Mouse (Mus musculus): ENCODE measurements around the gene Tmed10. TPM values are rescaled to one million over a fixed set of nuclear protein-coding genes. Genes with fewer than 3 reads are reported as not detected.

Tmed10 gene
- polyA plus RNA-seq, 1 experiment: 227 TPM

DNA sequence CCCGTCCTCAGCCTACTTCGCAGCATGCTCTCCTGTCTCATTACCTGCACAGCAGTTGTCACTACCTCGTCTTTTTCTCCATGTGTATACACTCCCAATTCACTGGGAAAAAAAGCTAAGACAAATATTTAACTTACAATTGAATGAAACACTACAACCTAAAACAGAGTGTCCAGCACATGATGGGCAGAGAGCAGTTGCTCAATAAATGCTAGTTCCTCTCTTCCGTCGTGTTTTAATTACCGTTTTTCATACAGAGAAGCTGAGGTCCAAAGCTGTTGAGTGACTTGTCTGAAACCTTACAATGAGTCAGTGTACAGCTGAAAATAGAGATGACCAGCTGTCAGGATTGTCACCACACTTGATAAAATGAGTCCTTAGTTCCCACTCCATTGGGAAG is 6.9 kb upstream of the Tmed10 start:
- TF ChIP-seq POLR2A (IDR thresholded peaks at IDR 0.05; ENCODE audit: borderline replicate concordance, extremely low read depth, low read depth, low read length): no peak
- no peak for TF ChIP-seq CTCF (IDR thresholded peaks at IDR 0.05; ENCODE audit: insufficient read depth, low read length)
- Histone ChIP-seq H3K4me3 (replicated peaks; ENCODE audit: extremely low read depth, low read depth, low read length) (no peak overlapping the region), H3K4me1 (ENCODE audit: control insufficient read depth, insufficient read depth, low read length) (peaks cover 4% of the 10 kb centered on the region; the same call in 1 of the 2 replicates)
- WGBS: 62% methylated on average over 6 of the region's 6 CpGs
- DNase-seq: no peak

DNA sequence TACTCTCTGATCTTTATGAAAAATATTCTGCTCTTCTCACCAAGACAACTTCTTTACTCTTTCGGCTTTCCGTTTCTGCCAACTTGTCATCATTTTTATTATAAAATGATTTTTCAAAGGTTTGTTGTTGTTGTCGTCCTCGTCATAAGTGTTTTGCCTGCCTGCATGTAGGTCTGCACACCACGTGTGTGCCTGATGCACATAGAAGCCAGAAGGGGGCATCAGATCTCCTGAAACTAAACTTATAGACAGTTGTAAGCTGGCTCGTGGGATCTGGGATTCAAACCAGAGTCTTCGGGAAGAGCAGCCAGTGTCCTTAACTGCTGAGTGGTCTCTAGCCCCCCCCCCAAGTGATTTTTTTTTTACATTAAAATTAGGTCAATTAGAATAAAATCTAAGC is 6.3 kb upstream of the Tmed10 start:
- Histone ChIP-seq H3K4me3 (replicated peaks; ENCODE audit: extremely low read depth, low read depth, low read length) (no peak overlapping the region), H3K4me1 (ENCODE audit: control insufficient read depth, insufficient read depth, low read length) (peaks cover 4% of the 10 kb centered on the region; the same call in 1 of the 2 replicates)
- no peak for TF ChIP-seq POLR2A (IDR thresholded peaks at IDR 0.05; ENCODE audit: borderline replicate concordance, extremely low read depth, low read depth, low read length)
- TF ChIP-seq CTCF (IDR thresholded peaks at IDR 0.05; ENCODE audit: insufficient read depth, low read length): peak; percentile 37; the same call in 1 of the 2 replicates
- 75% methylated on average over 7 of the region's 7 CpGs for WGBS
- no peak for DNase-seq

DNA sequence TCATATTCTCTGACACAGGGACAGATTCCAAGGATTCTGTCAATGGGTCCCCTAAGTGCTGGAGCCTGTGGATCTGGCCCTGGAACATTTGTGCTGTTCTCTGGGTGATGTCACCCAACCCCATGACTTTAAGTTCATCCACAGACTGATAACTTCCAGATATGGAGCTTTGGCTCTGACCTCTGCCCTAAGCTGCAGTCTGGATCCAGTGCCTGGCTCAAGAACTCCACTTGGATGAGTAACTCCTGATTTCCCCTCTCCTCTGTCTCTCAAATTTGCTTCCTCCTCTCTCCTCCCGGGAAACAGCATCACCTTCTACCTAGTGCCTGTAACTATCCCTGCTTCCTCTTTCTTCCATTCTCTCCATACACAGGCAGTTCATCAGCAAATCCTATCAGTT is 5.7 kb upstream of the Tmed10 start:
- H3K4me3 ChIP-seq (replicated peaks; ENCODE audit: extremely low read depth, low read depth, low read length): no peak overlapping the region
- WGBS: 50% methylated on average over 1 of the region's 1 CpGs
- TF ChIP-seq POLR2A (IDR thresholded peaks at IDR 0.05; ENCODE audit: borderline replicate concordance, extremely low read depth, low read depth, low read length) (no peak), CTCF (IDR thresholded peaks at IDR 0.05; ENCODE audit: insufficient read depth, low read length) (no peak)
- H3K4me1 ChIP-seq (ENCODE audit: control insufficient read depth, insufficient read depth, low read length): peaks cover 4% of the 10 kb centered on the region; the same call in 1 of the 2 replicates
- no peak for DNase-seq

DNA sequence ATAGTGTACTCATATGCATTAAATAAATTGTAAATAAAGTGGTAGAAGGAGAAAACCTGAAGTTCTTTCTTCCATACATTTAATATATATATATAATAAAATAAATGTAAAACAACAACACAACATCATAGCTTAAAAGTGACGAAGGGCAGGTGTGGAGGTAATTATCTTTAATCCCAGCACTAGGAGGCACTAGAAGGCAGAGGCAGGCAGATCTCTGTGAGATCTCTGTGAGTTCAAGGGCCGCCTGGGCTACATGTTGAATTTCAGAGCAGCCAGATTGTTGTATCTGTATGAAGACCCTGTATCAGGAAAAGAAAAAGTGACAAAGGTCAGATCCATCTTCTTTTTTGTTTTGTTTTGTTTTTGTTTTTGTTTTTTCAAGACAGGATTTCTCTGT is 3.6 kb upstream of the Tmed10 start:
- no peak for TF ChIP-seq POLR2A (IDR thresholded peaks at IDR 0.05; ENCODE audit: borderline replicate concordance, extremely low read depth, low read depth, low read length)
- TF ChIP-seq CTCF (IDR thresholded peaks at IDR 0.05; ENCODE audit: insufficient read depth, low read length): no peak
- H3K4me3 ChIP-seq (replicated peaks; ENCODE audit: extremely low read depth, low read depth, low read length): no peak overlapping the region
- no peak for DNase-seq
- WGBS: 89% methylated on average over 2 of the region's 2 CpGs
- no peaks in the 10 kb centered on the region for H3K4me1 ChIP-seq (ENCODE audit: control insufficient read depth, insufficient read depth, low read length)

DNA sequence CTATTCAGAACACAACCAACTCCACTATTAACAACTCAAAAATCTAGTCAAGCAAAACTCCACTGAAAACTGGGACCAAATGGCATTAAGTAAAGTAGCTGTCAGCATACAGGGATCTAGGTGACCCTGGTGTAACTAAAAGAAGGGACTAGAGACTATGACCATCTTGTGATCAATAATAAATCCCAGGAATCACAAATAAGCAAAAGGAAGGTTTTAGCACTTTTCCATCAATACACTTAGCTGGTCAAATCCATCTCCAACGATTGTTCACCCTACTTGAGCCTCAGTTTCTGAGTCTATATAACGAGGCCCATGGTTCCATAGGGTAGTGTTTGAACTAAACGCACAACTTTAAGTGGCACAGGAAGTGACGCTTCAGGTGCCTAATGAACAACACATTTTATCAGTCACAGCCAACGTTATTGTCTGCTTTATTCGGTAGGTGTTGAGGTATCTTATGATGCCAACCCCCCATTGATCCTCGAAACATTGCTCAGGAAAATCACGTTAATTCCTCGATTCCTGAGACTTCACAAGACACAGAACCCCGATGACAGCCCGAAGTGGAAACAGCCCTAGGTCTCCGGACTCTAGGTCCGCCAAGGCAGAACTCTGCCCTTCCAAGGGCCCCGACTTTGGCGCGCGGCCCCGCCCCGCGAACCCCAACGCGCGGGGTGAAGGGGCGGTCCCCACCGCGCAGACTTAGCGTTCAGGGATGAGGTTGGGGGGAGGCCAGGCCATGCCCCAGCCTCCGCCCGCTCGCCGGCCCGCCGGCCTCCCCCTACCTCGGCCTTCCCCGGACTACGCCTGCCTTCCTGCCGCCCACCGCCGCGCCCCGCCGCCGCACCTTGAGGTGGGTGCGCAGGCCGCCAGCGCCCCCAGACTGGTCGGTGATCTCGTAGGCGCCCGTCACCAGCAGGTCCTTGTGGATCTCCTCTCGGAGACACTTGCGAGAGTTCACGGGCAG is 771 bp downstream of the Tmed10 start:
- TF ChIP-seq POLR2A (IDR thresholded peaks at IDR 0.05; ENCODE audit: borderline replicate concordance, extremely low read depth, low read depth, low read length) (peak; percentile 41; the same call in 1 of the 2 replicates), CTCF (IDR thresholded peaks at IDR 0.05; ENCODE audit: insufficient read depth, low read length) (no peak)
- no peak for DNase-seq
- Histone ChIP-seq H3K4me3 (replicated peaks; ENCODE audit: extremely low read depth, low read depth, low read length) (peak overlapping the region; percentile 63), H3K4me1 (ENCODE audit: control insufficient read depth, insufficient read depth, low read length) (peaks cover 3% of the 10 kb centered on the region; the same call in 1 of the 2 replicates)
- 1% methylated on average over 50 of the region's 53 CpGs for WGBS

DNA sequence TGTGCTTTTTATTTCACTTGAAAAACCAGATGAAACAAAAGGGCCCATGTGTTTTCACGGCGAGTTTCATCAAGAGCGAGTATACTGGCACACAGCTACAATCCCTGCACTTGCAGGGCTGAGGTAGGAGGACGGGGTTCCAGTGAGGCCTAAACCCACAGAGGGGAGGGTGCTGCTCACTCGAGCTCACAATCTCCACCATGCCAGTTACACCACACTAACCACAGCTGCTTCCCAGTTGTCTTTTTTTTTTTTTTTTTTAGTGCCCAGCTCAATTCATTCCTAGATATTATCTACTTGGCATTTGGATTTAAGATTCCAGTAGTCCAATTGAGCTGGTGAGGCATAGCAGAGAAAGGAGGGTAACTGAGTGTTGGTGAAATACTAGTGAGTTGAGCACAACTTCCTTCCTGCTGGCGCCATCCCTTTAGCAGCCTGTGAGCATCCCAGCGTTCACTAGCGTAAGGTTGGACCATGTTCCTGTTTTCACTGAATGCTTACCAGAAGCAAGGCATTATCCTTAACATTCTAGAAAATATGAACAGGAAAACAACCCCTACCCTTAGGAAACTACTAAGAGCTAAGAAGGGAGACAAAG is 2.5 kb downstream of the Tmed10 start:
- 40% methylated on average over 8 of the region's 8 CpGs for WGBS
- H3K4me3 ChIP-seq (replicated peaks; ENCODE audit: extremely low read depth, low read depth, low read length): no peak overlapping the region
- no peak for TF ChIP-seq CTCF (IDR thresholded peaks at IDR 0.05; ENCODE audit: insufficient read depth, low read length)
- TF ChIP-seq POLR2A (IDR thresholded peaks at IDR 0.05; ENCODE audit: borderline replicate concordance, extremely low read depth, low read depth, low read length): no peak
- DNase-seq: no peak
- H3K4me1 ChIP-seq (ENCODE audit: control insufficient read depth, insufficient read depth, low read length): peaks cover 11% of the 10 kb centered on the region

GRCm38 (mm10) chr12:85368441-85369063 is 6.1 kb downstream of the Tmed10 start:
- WGBS: 33% methylated on average over 6 of the region's 6 CpGs
- H3K4me3 ChIP-seq (replicated peaks; ENCODE audit: extremely low read depth, low read depth, low read length): no peak overlapping the region
- no peak for TF ChIP-seq CTCF (IDR thresholded peaks at IDR 0.05; ENCODE audit: insufficient read depth, low read length)
- H3K4me1 ChIP-seq (ENCODE audit: control insufficient read depth, insufficient read depth, low read length): peaks cover 19% of the 10 kb centered on the region
- no peak for DNase-seq

DNA sequence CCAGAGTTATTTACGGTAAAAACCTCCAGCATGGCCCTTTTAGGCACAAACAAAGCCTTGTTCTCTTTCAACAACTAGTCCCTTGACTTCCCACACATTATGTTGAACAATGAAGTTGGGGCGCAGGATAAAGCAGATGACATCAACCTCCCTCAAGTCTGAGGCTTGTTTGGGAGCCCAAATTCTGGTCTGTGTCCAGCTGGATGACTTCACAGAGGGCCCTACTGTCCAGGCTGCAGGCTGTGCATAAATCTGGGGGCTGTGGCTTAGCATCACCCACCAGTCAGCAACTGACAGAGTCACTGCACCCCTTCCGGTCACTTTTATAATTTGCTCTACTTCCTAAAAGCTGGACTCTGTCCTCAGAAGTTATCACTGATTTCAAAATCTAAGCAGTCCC is 8.4 kb downstream of the Tmed10 start:
- Histone ChIP-seq H3K4me1 (ENCODE audit: control insufficient read depth, insufficient read depth, low read length) (peaks cover 18% of the 10 kb centered on the region), H3K4me3 (replicated peaks; ENCODE audit: extremely low read depth, low read depth, low read length) (no peak overlapping the region)
- DNase-seq: no peak
- 36% methylated on average over 3 of the region's 3 CpGs for WGBS
- TF ChIP-seq POLR2A (IDR thresholded peaks at IDR 0.05; ENCODE audit: borderline replicate concordance, extremely low read depth, low read depth, low read length) (no peak), CTCF (IDR thresholded peaks at IDR 0.05; ENCODE audit: insufficient read depth, low read length) (no peak)

DNA sequence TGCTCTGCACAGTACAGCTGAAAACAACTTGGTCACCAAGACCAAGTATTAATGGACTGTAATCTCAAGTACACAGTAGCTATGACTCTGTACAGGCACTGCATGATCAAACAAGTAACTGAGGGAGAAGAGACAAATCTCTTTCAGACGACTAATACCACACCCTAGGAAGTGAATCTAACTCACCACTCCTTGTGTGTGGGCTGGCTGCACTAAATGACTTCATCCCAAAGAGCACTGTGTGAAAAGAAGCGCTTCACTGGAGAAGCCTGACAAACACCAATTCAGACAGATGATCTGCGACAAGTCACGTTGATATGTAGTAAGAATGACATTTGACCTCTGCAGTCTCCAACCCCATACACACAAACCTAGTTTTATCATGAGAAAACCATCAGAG is 12.1 kb downstream of the Tmed10 start:
- WGBS: 49% methylated on average over 4 of the region's 4 CpGs
- no peak for TF ChIP-seq POLR2A (IDR thresholded peaks at IDR 0.05; ENCODE audit: borderline replicate concordance, extremely low read depth, low read depth, low read length)
- no peak for TF ChIP-seq CTCF (IDR thresholded peaks at IDR 0.05; ENCODE audit: insufficient read depth, low read length)
- H3K4me3 ChIP-seq (replicated peaks; ENCODE audit: extremely low read depth, low read depth, low read length): no peak overlapping the region
- H3K4me1 ChIP-seq (ENCODE audit: control insufficient read depth, insufficient read depth, low read length): peaks cover 12% of the 10 kb centered on the region
- no peak for DNase-seq

All from lung, adult 2 months (tissue).